Mouse (Mus musculus): Measurements from ENCODE around the gene Gucy2e. TPM values are rescaled to one million over a fixed set of nuclear protein-coding genes. Genes with fewer than 3 reads are reported as not detected.

The Gucy2e gene
- polyA plus RNA-seq, 1 experiment from 2014 or later: not detected

GRCm38 (mm10) chr11:69260111-69260510, 23.3 kb upstream of the Gucy2e start:
- TF ChIP-seq CTCF (IDR thresholded peaks at IDR 0.05): no peak
- ChIA-PET CTCF (interaction anchor here (0.8 to 5.7 kb wide), 8 partner anchors 10 to 183 kb away, joined by 3 to 42 read pairs (median 3); partner anchors contain the start of genes Cntrob, Kcnab3 and Trappc1), POLR2A (no interaction called here)
- in situ Hi-C loops (cut with MboI; ENCODE audit: low pct_unique_long_range_greater_than_20kb): no loop called here
- DNase-seq (ENCODE audit: low read depth, low spot score): no peak
- peak; percentile 82 for ATAC-seq
- H3K27me3 ChIP-seq: no peaks in the 10 kb centered on the region

DNA sequence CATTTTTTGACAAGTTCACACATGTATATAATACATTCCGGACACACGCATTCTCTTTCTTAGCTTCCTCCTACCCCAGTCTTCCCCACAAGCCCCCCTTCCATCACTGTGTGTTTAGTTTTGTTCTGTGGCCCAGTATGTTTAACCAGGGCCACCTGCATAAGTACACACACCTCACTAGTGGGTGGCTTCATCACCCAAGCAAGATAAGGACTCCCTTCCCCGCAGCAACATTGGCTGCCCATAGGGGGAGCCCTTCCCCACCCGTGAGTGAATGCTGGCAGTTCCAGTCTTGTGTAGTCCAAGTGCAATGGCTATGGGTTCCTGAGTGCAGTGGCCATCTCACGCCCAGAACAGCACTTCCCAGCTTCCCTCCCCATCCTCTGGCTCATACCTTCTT, 21.5 kb upstream of the Gucy2e start:
- ATAC-seq: no peak
- POLR2A ChIA-PET: no interaction called here
- no peaks in the 10 kb centered on the region for H3K27me3 ChIP-seq
- no peak for DNase-seq (ENCODE audit: low read depth, low spot score)
- in situ Hi-C loops (cut with MboI; ENCODE audit: low pct_unique_long_range_greater_than_20kb): no loop called here
- CTCF ChIA-PET: interaction anchor here (1.2 to 5.7 kb wide), 5 partner anchors 12 to 175 kb away, joined by 3 to 42 read pairs (median 4); no protein-coding TSS in a partner anchor
- TF ChIP-seq CTCF (IDR thresholded peaks at IDR 0.05): peak; percentile 75

DNA sequence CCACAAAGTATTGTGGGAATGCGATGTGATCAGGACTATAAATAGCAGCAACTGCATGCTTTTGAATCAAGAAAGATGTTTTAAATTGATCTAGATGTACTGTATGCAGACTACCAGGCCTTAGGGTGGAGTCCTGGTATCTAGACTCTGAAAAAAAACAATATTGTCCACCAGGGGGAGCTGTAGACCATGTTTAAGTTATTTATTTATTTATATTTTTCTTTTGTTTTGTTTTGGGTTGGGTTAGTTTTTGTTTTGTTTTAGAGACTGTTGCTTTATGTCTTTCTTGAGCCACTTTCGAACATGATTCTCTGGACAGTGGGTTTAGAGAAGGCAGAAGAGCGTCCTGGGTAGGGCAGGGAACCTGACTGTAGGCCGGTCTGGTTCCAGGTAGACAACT, 21.0 kb upstream of the Gucy2e start:
- POLR2A ChIA-PET: no interaction called here
- H3K27me3 ChIP-seq: no peaks in the 10 kb centered on the region
- ATAC-seq (no peak), DNase-seq (ENCODE audit: low read depth, low spot score) (no peak)
- in situ Hi-C loops (cut with MboI; ENCODE audit: low pct_unique_long_range_greater_than_20kb): no loop called here
- CTCF ChIA-PET: interaction anchor here (1.0 to 5.7 kb wide), 10 partner anchors 13 to 256 kb away, joined by 3 to 42 read pairs (median 4); partner anchors contain the start of genes Naa38 and Per1
- peak; percentile 56 for TF ChIP-seq CTCF (IDR thresholded peaks at IDR 0.05)

GRCm38 (mm10) chr11:69257072-69257471, 20.2 kb upstream of the Gucy2e start:
- in situ Hi-C loops (cut with MboI; ENCODE audit: low pct_unique_long_range_greater_than_20kb): no loop called here
- no peak for TF ChIP-seq CTCF (IDR thresholded peaks at IDR 0.05)
- CTCF ChIA-PET: interaction anchor here (0.8 to 5.7 kb wide), 11 partner anchors 9 to 256 kb away, joined by 3 to 42 read pairs (median 3); partner anchors contain the start of genes Naa38 and Per1
- POLR2A ChIA-PET: interaction anchor here (0.7 kb wide), 1 partner anchor 76 kb away, joined by 3 read pairs; no protein-coding TSS in a partner anchor
- ATAC-seq: no peak
- no peaks in the 10 kb centered on the region for H3K27me3 ChIP-seq
- no peak for DNase-seq (ENCODE audit: low read depth, low spot score)

DNA sequence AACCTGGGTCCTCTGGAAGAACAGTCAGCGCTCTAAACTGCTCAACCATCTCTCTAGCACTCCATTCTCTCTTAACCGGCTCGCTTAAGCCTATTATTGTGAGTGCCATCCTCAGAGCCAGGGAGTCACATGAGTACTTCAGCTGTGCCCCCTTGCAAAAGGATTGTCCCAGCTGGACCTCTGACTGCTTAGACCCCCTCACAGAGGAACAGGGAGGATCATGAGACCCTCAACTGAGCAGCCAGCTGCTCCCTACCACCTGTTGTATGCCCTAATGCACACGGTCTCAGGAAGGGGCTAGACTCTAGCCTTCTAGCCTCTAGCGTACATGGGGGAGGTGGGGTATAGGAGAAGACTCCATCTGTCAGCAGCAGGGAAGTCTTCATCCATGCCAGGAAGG, 18.0 kb upstream of the Gucy2e start:
- no peak for ATAC-seq
- in situ Hi-C loops (cut with MboI; ENCODE audit: low pct_unique_long_range_greater_than_20kb): no loop called here

DNA sequence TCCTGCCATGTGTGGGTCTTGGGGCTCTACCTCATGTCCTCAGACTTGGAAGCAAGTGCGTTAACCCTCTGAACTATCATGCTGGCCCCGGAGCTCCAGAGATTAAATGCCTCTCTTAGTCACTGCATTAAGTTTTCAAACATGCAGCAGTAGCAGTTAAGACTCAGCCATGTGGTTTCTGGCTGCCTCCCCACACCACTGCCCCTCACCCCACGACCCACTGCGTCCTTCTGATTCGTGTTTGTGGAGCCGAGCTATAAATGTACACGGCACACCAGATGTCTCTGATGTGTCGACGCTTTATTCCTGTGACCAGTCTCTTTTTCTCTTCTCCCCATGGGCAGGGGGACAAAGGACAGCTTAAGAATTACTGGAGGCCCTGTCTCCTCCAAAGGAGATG, 16.3 kb upstream of the Gucy2e start:
- no peaks in the 10 kb centered on the region for H3K27me3 ChIP-seq
- no peak for DNase-seq (ENCODE audit: low read depth, low spot score)
- ChIA-PET POLR2A (interaction anchor here (0.6 kb wide), 1 partner anchor 733 kb away, joined by 3 read pairs; no protein-coding TSS in a partner anchor), CTCF (interaction anchor here (0.6 kb wide), 1 partner anchor 8 kb away, joined by 3 read pairs; no protein-coding TSS in a partner anchor)
- no peak for TF ChIP-seq CTCF (IDR thresholded peaks at IDR 0.05)
- in situ Hi-C loops (cut with MboI; ENCODE audit: low pct_unique_long_range_greater_than_20kb): no loop called here
- no peak for ATAC-seq

More for the DNA sequence above, 18.0 kb upstream of the Gucy2e start:
- ChIA-PET POLR2A (interaction anchor here (0.9 kb wide), 1 partner anchor 113 kb away, joined by 4 read pairs; no protein-coding TSS in a partner anchor), CTCF (no interaction called here)
- TF ChIP-seq CTCF (IDR thresholded peaks at IDR 0.05): no peak
- DNase-seq (ENCODE audit: low read depth, low spot score): no peak
- H3K27me3 ChIP-seq: no peaks in the 10 kb centered on the region

DNA sequence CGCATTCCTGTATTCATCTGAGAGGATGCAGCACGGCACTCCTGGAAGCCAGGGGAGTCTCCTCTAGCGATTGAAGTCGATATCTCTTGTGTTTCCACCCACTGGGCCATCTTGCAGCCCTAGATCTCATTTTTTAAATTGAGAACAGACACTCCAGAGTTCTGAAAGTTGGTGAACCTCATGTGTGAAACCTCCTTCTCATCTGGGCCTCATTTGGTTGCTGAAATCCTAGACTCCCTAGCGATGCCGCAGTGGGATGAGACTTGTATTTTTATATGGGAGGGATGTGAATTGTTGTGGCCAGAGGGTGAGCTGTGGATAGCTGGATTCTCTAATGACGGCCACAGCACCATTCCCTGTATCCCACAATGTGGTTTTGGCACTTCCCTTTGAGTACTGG, 15.1 kb upstream of the Gucy2e start:
- ChIA-PET POLR2A (no interaction called here), CTCF (no interaction called here)
- in situ Hi-C loops (cut with MboI; ENCODE audit: low pct_unique_long_range_greater_than_20kb): no loop called here
- no peaks in the 10 kb centered on the region for H3K27me3 ChIP-seq
- ATAC-seq: no peak
- no peak for DNase-seq (ENCODE audit: low read depth, low spot score)
- no peak for TF ChIP-seq CTCF (IDR thresholded peaks at IDR 0.05)

GRCm38 (mm10) chr11:69251135-69251842, 14.5 kb upstream of the Gucy2e start:
- in situ Hi-C loops (cut with MboI; ENCODE audit: low pct_unique_long_range_greater_than_20kb): no loop called here
- peak; percentile 58 for TF ChIP-seq CTCF (IDR thresholded peaks at IDR 0.05)
- ATAC-seq (no peak), DNase-seq (ENCODE audit: low read depth, low spot score) (no peak)
- ChIA-PET CTCF (no interaction called here), POLR2A (no interaction called here)
- no peaks in the 10 kb centered on the region for H3K27me3 ChIP-seq

DNA sequence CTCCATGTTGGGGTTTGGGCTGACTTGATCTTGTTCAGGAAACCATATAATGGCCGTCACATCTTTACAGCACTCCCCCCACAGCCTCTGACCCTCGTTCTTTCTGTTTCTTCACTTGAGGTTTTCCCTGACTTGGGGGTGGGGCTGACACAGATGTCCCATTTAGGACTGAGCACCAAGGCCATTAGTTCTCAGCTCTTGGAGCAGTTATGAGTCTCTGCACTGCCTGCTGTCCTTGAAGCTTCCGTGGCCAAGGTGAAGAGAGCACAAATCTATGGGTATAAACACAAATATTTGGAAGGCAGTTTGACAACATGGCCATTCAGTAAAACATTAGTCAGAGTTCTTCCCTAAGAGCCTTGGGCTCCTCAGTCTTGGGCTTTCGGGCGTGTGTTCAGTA, 13.3 kb upstream of the Gucy2e start:
- POLR2A ChIA-PET: no interaction called here
- CTCF ChIA-PET: interaction anchor here (1.2 kb wide), 1 partner anchor 9 kb away, joined by 3 read pairs; no protein-coding TSS in a partner anchor
- DNase-seq (ENCODE audit: low read depth, low spot score) (no peak), ATAC-seq (no peak)
- TF ChIP-seq CTCF (IDR thresholded peaks at IDR 0.05): no peak
- in situ Hi-C loops (cut with MboI; ENCODE audit: low pct_unique_long_range_greater_than_20kb): no loop called here
- H3K27me3 ChIP-seq: no peaks in the 10 kb centered on the region

GRCm38 (mm10) chr11:69249131-69249530, 12.3 kb upstream of the Gucy2e start:
- ATAC-seq: no peak
- CTCF ChIA-PET: interaction anchor here (1.1 to 1.2 kb wide), 2 partner anchors 10 to 85 kb away, joined by 3 read pairs; no protein-coding TSS in a partner anchor
- H3K27me3 ChIP-seq: no peaks in the 10 kb centered on the region
- no peak for DNase-seq (ENCODE audit: low read depth, low spot score)
- POLR2A ChIA-PET: interaction anchor here (1.2 kb wide), 1 partner anchor 14 kb away, joined by 3 read pairs; no protein-coding TSS in a partner anchor
- TF ChIP-seq CTCF (IDR thresholded peaks at IDR 0.05): no peak
- in situ Hi-C loops (cut with MboI; ENCODE audit: low pct_unique_long_range_greater_than_20kb): loop anchor here (10.0 kb wide), 1 partner anchor 184 kb away; no protein-coding TSS in a partner anchor

DNA sequence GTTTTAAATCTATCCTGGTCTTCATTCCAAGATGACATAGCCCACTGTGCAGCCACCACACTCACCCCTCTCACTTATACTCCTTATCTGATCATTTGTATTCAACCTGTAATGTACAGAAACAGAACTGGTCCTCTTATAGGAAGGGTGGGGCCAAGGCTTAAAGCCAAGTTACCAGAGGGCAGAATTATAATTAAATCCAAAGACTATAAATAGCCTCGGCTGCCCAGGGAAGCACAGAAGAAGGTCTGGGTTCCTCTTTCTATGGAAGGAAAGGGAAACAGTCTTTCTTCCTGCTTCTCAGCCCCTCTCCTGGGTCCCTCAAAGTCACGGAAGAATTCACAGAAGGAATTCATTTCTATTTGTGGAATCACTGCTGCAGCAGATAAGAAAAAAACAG, 8.8 kb upstream of the Gucy2e start:
- CTCF ChIA-PET: interaction anchor here (0.7 to 1.2 kb wide), 3 partner anchors 8 to 43 kb away, joined by 3 to 4 read pairs (median 3); no protein-coding TSS in a partner anchor
- ATAC-seq (no peak), DNase-seq (ENCODE audit: low read depth, low spot score) (no peak)

More for the DNA sequence above, 8.8 kb upstream of the Gucy2e start:
- POLR2A ChIA-PET: no interaction called here
- H3K27me3 ChIP-seq: no peaks in the 10 kb centered on the region
- no peak for TF ChIP-seq CTCF (IDR thresholded peaks at IDR 0.05)
- in situ Hi-C loops (cut with MboI; ENCODE audit: low pct_unique_long_range_greater_than_20kb): loop anchor here (10.0 kb wide), 1 partner anchor 181 kb away; no protein-coding TSS in a partner anchor
